ENCODE assay signal across 12 mouse cellular contexts in the genomic region with DNA sequence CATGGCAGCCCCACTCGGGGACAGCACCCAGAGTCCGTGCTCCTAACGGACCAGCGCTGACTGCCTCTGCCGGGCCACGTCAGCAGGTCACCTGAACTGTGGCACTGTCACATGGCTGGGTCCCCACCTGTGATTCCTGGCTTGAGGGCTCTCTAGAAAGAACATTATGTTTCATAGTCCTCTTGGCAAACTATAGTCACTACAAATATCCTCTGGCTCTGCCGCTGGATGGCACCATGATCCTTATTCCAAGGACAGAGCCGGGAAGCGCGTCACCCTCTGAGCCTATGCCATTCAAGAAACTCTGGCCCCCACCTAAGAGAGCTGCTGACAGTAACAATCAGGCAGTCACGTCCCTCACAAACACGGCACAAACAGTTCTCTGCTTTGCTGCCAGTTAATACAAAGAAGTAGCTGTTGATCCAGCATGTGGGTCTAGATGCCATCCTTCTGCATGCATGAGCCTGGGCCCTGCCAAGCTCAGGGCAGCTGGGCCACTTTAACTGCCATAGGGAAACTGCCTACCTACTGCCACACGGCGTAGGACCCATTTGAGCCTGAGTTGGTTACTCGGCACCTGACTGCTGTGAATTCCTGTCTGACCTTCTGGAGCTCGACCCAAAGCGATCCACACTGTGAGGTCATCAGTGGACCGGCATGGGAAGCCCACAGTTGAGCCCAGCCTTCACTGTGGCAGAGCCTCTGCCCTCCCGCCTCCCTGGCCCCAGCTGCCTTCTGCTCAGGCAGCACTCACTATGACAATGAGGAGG. TPM values are rescaled to one million over a fixed set of nuclear protein-coding genes. Genes with fewer than 3 reads are reported as not detected.
DNase-seq lines count a peak whose midpoint lies in the region; ATAC-seq and TF ChIP-seq lines count a peak whose summit lies in the region.
"Had no signal": no experiment of that assay in that cellular context is flagged by ENCODE, and none has a peak within 500 bp of the region (broad histone marks: within the 10 kb centered on the region; RNA-seq: fewer than 3 reads in every experiment).

No protein-coding gene starts in this region.

- H3K27ac ChIP-seq in kidney, embryonic 15.5 days = no peak overlapping the region
- H3K27ac ChIP-seq in left cerebral cortex, adult 2 months = peak overlapping the region; percentile 66
- H3K27ac ChIP-seq in kidney, embryonic 14.5 days (ENCODE audit: low read depth, low read length) = no peak overlapping the region
- H3K27ac ChIP-seq: heart, embryonic 13.5 days had no signal

- no peak overlapping the region for H3K4me3 ChIP-seq in kidney, embryonic 15.5 days (replicated peaks)
- H3K4me3 ChIP-seq in left cerebral cortex, adult 2 months = no peak overlapping the region
- H3K4me3 ChIP-seq in kidney, embryonic 14.5 days (ENCODE audit: low read length) = no peak overlapping the region
- H3K4me3 ChIP-seq: heart, embryonic 13.5 days; megakaryocyte, embryonic 14.5 days had no signal

- no peak overlapping the region for H3K9ac ChIP-seq in kidney, embryonic 15.5 days
- no peak overlapping the region for H3K9ac ChIP-seq in kidney, embryonic 14.5 days (ENCODE audit: low read depth, low read length)
- H3K9ac ChIP-seq: heart, embryonic 13.5 days had no signal

- H3K27me3 ChIP-seq in kidney, embryonic 15.5 days = no peaks in the 10 kb centered on the region
- H3K27me3 ChIP-seq in kidney, embryonic 14.5 days (ENCODE audit: control insufficient read depth, insufficient read depth, low read length) = no peaks in the 10 kb centered on the region
- H3K27me3 ChIP-seq: heart, embryonic 13.5 days; megakaryocyte, embryonic 14.5 days had no signal

- WGBS in kidney, embryonic 15.5 days = 92% methylated on average over 19 of the region's 19 CpGs
- 93% methylated on average over 19 of the region's 19 CpGs for WGBS in kidney, embryonic 14.5 days

- ATAC-seq in kidney, embryonic 15.5 days (replicated peaks; ENCODE audit: low FRiP score) = no peak
- no peak for ATAC-seq in kidney, embryonic 14.5 days (ENCODE audit: low FRiP score, low TSS enrichment)

- DNase-seq in kidney, adult 11 months = peak; percentile 14
- peak; percentile 43 to 44 for DNase-seq in cerebellum, postnatal 25 days
- DNase-seq in gastrocnemius, postnatal 14 days = peak; percentile 59
- no peak for DNase-seq in left cerebral cortex, adult 2 months (ENCODE audit: extremely low spot score in 1 of 2, low spot score in 2 of 2)
- no peak for DNase-seq in adrenal gland, postnatal 4 days (ENCODE audit: low spot score in 2 of 2)
- DNase-seq: kidney, postnatal 14 days; liver; spleen, adult 18-20 months had no signal

- no peak overlapping the region for H3K4me2 ChIP-seq in kidney, embryonic 15.5 days
- no peak overlapping the region for H3K4me2 ChIP-seq in kidney, embryonic 14.5 days (replicated peaks; ENCODE audit: low read depth, low read length)
- H3K4me2 ChIP-seq: heart, embryonic 13.5 days had no signal

- peaks cover 100% of the 10 kb centered on the region for H3K36me3 ChIP-seq in kidney, embryonic 15.5 days
- H3K36me3 ChIP-seq in kidney, embryonic 14.5 days (ENCODE audit: control insufficient read depth, insufficient read depth, low read length) = peaks cover 98% of the 10 kb centered on the region

- H3K9me3 ChIP-seq in kidney, embryonic 15.5 days (replicated peaks) = no peaks in the 10 kb centered on the region
- H3K9me3 ChIP-seq in kidney, embryonic 14.5 days (ENCODE audit: control insufficient read depth, low read length) = no peaks in the 10 kb centered on the region
- H3K9me3 ChIP-seq: heart, embryonic 13.5 days; megakaryocyte, embryonic 14.5 days had no signal

- intact Hi-C loops in gastrocnemius, postnatal 14 days (cut with DNase I; ENCODE audit: low total_unique reads) = no loop called here
- intact Hi-C loops in left cerebral cortex, adult 2 months (cut with DNase I) = loop anchor here (5.0 kb wide), 1 partner anchor 145 kb away; the partner anchor contains the start of gene Ptprf

- H3K4me1 ChIP-seq in kidney, embryonic 15.5 days = no peaks in the 10 kb centered on the region
- H3K4me1 ChIP-seq in kidney, embryonic 14.5 days (ENCODE audit: control insufficient read depth, insufficient read depth, low read length) = no peaks in the 10 kb centered on the region

- TF ChIP-seq CTCF in left cerebral cortex, adult 2 months (IDR thresholded peaks at IDR 0.05) = no peak; the same call in 1 of the 2 replicates

RNA-seq across cellular contexts. Expression of gene St3gal3, which starts 13.0 kb away (rescaled TPM):
- polyA plus RNA-seq in kidney, embryonic 15.5 days (2015; fragmentation: Nextera tagmentation; extraction: Ambion mirVana) = 8.8 and 9.8 TPM in 2 replicates
- 10 to 100 TPM; 50.0 to 56.1 TPM for total RNA-seq in gastrocnemius, postnatal 14 days (2021)
- total RNA-seq in left cerebral cortex, adult 2 months (2021) = 10 to 100 TPM; 46.0 to 47.4 TPM
- 6.8 and 11.0 TPM in 2 replicates for polyA plus RNA-seq in kidney, embryonic 14.5 days (2014; fragmentation: Nextera tagmentation; extraction: Ambion mirVana)
- 10 to 100 TPM; 21.8 to 26.4 TPM for total RNA-seq in adrenal gland, postnatal 4 days (2021)

RNA-seq across cellular contexts. Expression of gene Kdm4a, which starts 32.1 kb away (rescaled TPM):
- 39.5 and 40.8 TPM in 2 replicates for polyA plus RNA-seq in kidney, embryonic 15.5 days (2015; fragmentation: Nextera tagmentation; extraction: Ambion mirVana)
- 10 to 100 TPM; 21.4 to 26.2 TPM for total RNA-seq in gastrocnemius, postnatal 14 days (2021)
- total RNA-seq in left cerebral cortex, adult 2 months (2021) = 10 to 100 TPM; 39.6 to 41.0 TPM
- polyA plus RNA-seq in kidney, embryonic 14.5 days (2014; fragmentation: Nextera tagmentation; extraction: Ambion mirVana) = 35.2 and 58.8 TPM in 2 replicates
- total RNA-seq in adrenal gland, postnatal 4 days (2021) = 10 to 100 TPM; 61.5 to 66.3 TPM

Comparison
In these comparisons a context has a peak if more than half of its experiments do, and no peak if none do; other contexts are left out.
1. DNase-seq: peak in kidney, adult 11 months (single experiment), cerebellum, postnatal 25 days (2 of 2) and gastrocnemius, postnatal 14 days (single experiment); none in left cerebral cortex, adult 2 months (0 of 2) and adrenal gland, postnatal 4 days (0 of 2).